8 mouse cellular contexts compared by ENCODE assay signal in genomic region chr17:5491801-5492745, GRCm38 (mm10). TPM values are rescaled to one million over a fixed set of nuclear protein-coding genes. Genes with fewer than 3 reads are reported as not detected.
DNase-seq lines count a peak whose midpoint lies in the region; ATAC-seq and TF ChIP-seq lines count a peak whose summit lies in the region.

Gene Zdhhc14, plus strand, starts transcription at chr17:5492557.

- H3K27ac ChIP-seq in MEL (ENCODE audit: control insufficient read depth, low read depth, low read length) = peak within 1 kb of the TSS; percentile 96
- peak within 1 kb of the TSS; percentile 99 for H3K27ac ChIP-seq in forebrain, embryonic 15.5 days (replicated peaks)
- H3K27ac ChIP-seq in liver, postnatal 0 days (ENCODE audit: low read depth) = peak within 1 kb of the TSS; percentile 90
- peak within 1 kb of the TSS; percentile 98 for H3K27ac ChIP-seq in neural tube, embryonic 13.5 days (replicated peaks)

- intact Hi-C loops in heart, postnatal 14 days (cut with DNase I) = loop anchor here (2.0 to 5.0 kb wide), 2 partner anchors 51 to 120 kb away; partner anchors contain the start of gene Tmem242

- WGBS in forebrain, embryonic 15.5 days = under 1% methylated on average over 69 of the region's 70 CpGs
- WGBS in liver, postnatal 0 days (ENCODE audit: insufficient replicate concordance) = under 1% methylated on average over 69 of the region's 70 CpGs
- under 1% methylated on average over 68 of the region's 70 CpGs for WGBS in neural tube, embryonic 13.5 days

- TF ChIP-seq RAD21 in MEL (IDR thresholded peaks at IDR 0.05; ENCODE audit: low read depth, low read length) = no peak

- H3K4me3 ChIP-seq in MEL (ENCODE audit: control insufficient read depth in 1 of 2, insufficient read depth in 1 of 2, low read depth in 2 of 2, low read length in 2 of 2) = peak within 1 kb of the TSS; percentile 84 to 92
- peak within 1 kb of the TSS; percentile 80 for H3K4me3 ChIP-seq in forebrain, embryonic 15.5 days
- peak within 1 kb of the TSS; percentile 72 for H3K4me3 ChIP-seq in liver, postnatal 0 days (ENCODE audit: low read depth, low read length)
- peak within 1 kb of the TSS; percentile 79 for H3K4me3 ChIP-seq in neural tube, embryonic 13.5 days

- TF ChIP-seq CTCF in MEL (IDR thresholded peaks at IDR 0.05 in 2 of 3, conservative IDR thresholded peaks at IDR 0.05 in 1 of 3; ENCODE audit: control insufficient read depth in 1 of 3, insufficient read depth in 1 of 3, low read depth in 2 of 3, low read length in 3 of 3, poor library complexity in 1 of 3, severe bottlenecking in 1 of 3) = no peak
- TF ChIP-seq CTCF in liver, postnatal 0 days (IDR thresholded peaks at IDR 0.05; ENCODE audit: low read depth) = no peak

- peak; percentile 92 for ATAC-seq in forebrain, embryonic 15.5 days (replicated peaks)
- peak; percentile 91 for ATAC-seq in liver, postnatal 0 days
- ATAC-seq in neural tube, embryonic 13.5 days (ENCODE audit: low read depth) = peak; percentile 89

- peaks cover 29% of the 10 kb centered on the region for H3K79me2 ChIP-seq in MEL (ENCODE audit: control insufficient read depth, insufficient read depth, low read length, poor library complexity)

- no peaks in the 10 kb centered on the region for H3K9me3 ChIP-seq in MEL (replicated peaks; ENCODE audit: insufficient read depth, low read length)
- no peaks in the 10 kb centered on the region for H3K9me3 ChIP-seq in forebrain, embryonic 15.5 days
- H3K9me3 ChIP-seq in liver, postnatal 0 days (ENCODE audit: low read length) = no peaks in the 10 kb centered on the region
- no peaks in the 10 kb centered on the region for H3K9me3 ChIP-seq in neural tube, embryonic 13.5 days

- TF ChIP-seq EP300 in MEL (IDR thresholded peaks at IDR 0.05; ENCODE audit: low read depth in 1 of 2, low read length in 2 of 2) = no peak
- no peak for TF ChIP-seq EP300 in liver, postnatal 0 days (IDR thresholded peaks at IDR 0.05; ENCODE audit: low read depth)

- peak within 1 kb of the TSS; percentile 96 for H3K4me2 ChIP-seq in forebrain, embryonic 15.5 days (replicated peaks)
- H3K4me2 ChIP-seq in liver, postnatal 0 days (ENCODE audit: low read depth, low read length) = peak within 1 kb of the TSS; percentile 98
- H3K4me2 ChIP-seq in neural tube, embryonic 13.5 days = peak within 1 kb of the TSS; percentile 91

- H3K4me1 ChIP-seq in MEL (ENCODE audit: control insufficient read depth in 1 of 2, insufficient read depth in 2 of 2, low read length in 2 of 2) = peaks cover 0 to 3% of the 10 kb centered on the region in 2 experiments; a peak in 3 of 4 replicates
- H3K4me1 ChIP-seq in forebrain, embryonic 15.5 days = peaks cover 29% of the 10 kb centered on the region
- H3K4me1 ChIP-seq in liver, postnatal 0 days (ENCODE audit: insufficient read depth) = peaks cover 12% of the 10 kb centered on the region
- peaks cover 36% of the 10 kb centered on the region for H3K4me1 ChIP-seq in neural tube, embryonic 13.5 days (replicated peaks)

- peak within 1 kb of the TSS; percentile 81 for H3K9ac ChIP-seq in MEL (ENCODE audit: control insufficient read depth, low read depth, low read length, poor library complexity, severe bottlenecking)
- H3K9ac ChIP-seq in forebrain, embryonic 15.5 days (replicated peaks) = peak within 1 kb of the TSS; percentile 86
- H3K9ac ChIP-seq in liver, postnatal 0 days (replicated peaks) = peak within 1 kb of the TSS; percentile 90
- H3K9ac ChIP-seq in neural tube, embryonic 13.5 days = peak within 1 kb of the TSS; percentile 92

- peaks cover 0 to 14% of the 10 kb centered on the region in 2 experiments; a peak in 2 of 4 replicates for H3K36me3 ChIP-seq in MEL (ENCODE audit: control insufficient read depth in 1 of 2, insufficient read depth in 2 of 2, low read length in 2 of 2)
- H3K36me3 ChIP-seq in forebrain, embryonic 15.5 days = no peaks in the 10 kb centered on the region
- 0 out of 2 replicates have a peak, but pooled peaks cover 3% of the 10 kb centered on the region for H3K36me3 ChIP-seq in liver, postnatal 0 days (replicated peaks; ENCODE audit: insufficient read depth, low read length)
- H3K36me3 ChIP-seq in neural tube, embryonic 13.5 days = no peaks in the 10 kb centered on the region

- TF ChIP-seq POLR2A in MEL (IDR thresholded peaks at IDR 0.05; ENCODE audit: control insufficient read depth in 1 of 2, insufficient read depth in 1 of 2, low read depth in 1 of 2, low read length in 2 of 2, poor library complexity in 1 of 2) = peak; percentile 72; a peak in 3 of 4 replicates

- H3K27me3 ChIP-seq in MEL (ENCODE audit: control insufficient read depth in 1 of 2, insufficient read depth in 2 of 2, low read length in 2 of 2) = no peaks in the 10 kb centered on the region
- H3K27me3 ChIP-seq in forebrain, embryonic 15.5 days = no peaks in the 10 kb centered on the region
- H3K27me3 ChIP-seq in liver, postnatal 0 days (ENCODE audit: insufficient read depth, low read length) = no peaks in the 10 kb centered on the region
- H3K27me3 ChIP-seq in neural tube, embryonic 13.5 days = peaks cover 8% of the 10 kb centered on the region

- peak; percentile 93 for DNase-seq in MEL (ENCODE audit: low read depth, low spot score)
- DNase-seq in cerebellum, adult 18-20 months = peak; percentile 95 to 96
- DNase-seq in heart, postnatal 14 days = peak; percentile 91 to 95
- DNase-seq in layer of hippocampus, adult 11-12 months (ENCODE audit: low spot score) = peak; percentile 95
- peak; percentile 95 for DNase-seq in liver, postnatal 0 days
- DNase-seq in telencephalon, adult 2 months (ENCODE audit: low read depth, low spot score) = peak; percentile 86

TF ChIP-seq in MEL, 35 proteins besides CTCF, POLR2A, EP300 and RAD21 (continues in another document):
- 0 out of 2 replicates have a peak, but pooled peaks have one; percentile 6 for TF ChIP-seq ELF1 (IDR thresholded peaks at IDR 0.05; ENCODE audit: low read depth, low read length)
- TF ChIP-seq USF2 (IDR thresholded peaks at IDR 0.05; ENCODE audit: borderline replicate concordance in 1 of 2, insufficient read depth in 1 of 2, low read depth in 1 of 2, low read length in 2 of 2) = no peak
- TF ChIP-seq SMC3 (IDR thresholded peaks at IDR 0.05; ENCODE audit: low read depth, low read length) = no peak
- no peak for TF ChIP-seq JUND (IDR thresholded peaks at IDR 0.05; ENCODE audit: low read depth, low read length)
- no peak for TF ChIP-seq ZNF384 (IDR thresholded peaks at IDR 0.05; ENCODE audit: low read depth, low read length)
- peak; percentile 38; the same call in 1 of the 2 replicates for TF ChIP-seq MYC (IDR thresholded peaks at IDR 0.05; ENCODE audit: low read depth, low read length)
- no peak; the same call in 1 of the 2 replicates for TF ChIP-seq ETS1 (IDR thresholded peaks at IDR 0.05; ENCODE audit: low read depth, low read length)
- TF ChIP-seq HCFC1 (IDR thresholded peaks at IDR 0.05; ENCODE audit: low read depth, low read length) = peak; percentile 54
- TF ChIP-seq MYB (IDR thresholded peaks at IDR 0.05; ENCODE audit: low read depth, low read length) = 0 out of 2 replicates have a peak, but pooled peaks have one; percentile 43
- TF ChIP-seq E2F4 (IDR thresholded peaks at IDR 0.05; ENCODE audit: borderline replicate concordance, low read depth, low read length) = no peak; the same call in 1 of the 2 replicates
- TF ChIP-seq MXI1 (IDR thresholded peaks at IDR 0.05; ENCODE audit: low read depth, low read length) = peak; percentile 76
- no peak for TF ChIP-seq BHLHE40 (IDR thresholded peaks at IDR 0.05; ENCODE audit: borderline replicate concordance, low read depth, low read length)
- peak; percentile 70; the same call in 1 of the 2 replicates for TF ChIP-seq ZMIZ1 (IDR thresholded peaks at IDR 0.05; ENCODE audit: low read depth, low read length)
- peak; percentile 52; the same call in 1 of the 2 replicates for TF ChIP-seq TBP (IDR thresholded peaks at IDR 0.05; ENCODE audit: low read depth, low read length)
- no peak; the same call in 1 of the 2 replicates for TF ChIP-seq KAT2A (conservative IDR thresholded peaks at IDR 0.05; ENCODE audit: low read depth, low read length)
- no peak for TF ChIP-seq ZKSCAN1 (IDR thresholded peaks at IDR 0.05; ENCODE audit: low read depth, low read length)
- TF ChIP-seq ZC3H11A (IDR thresholded peaks at IDR 0.05; ENCODE audit: low read depth, low read length) = no peak
- TF ChIP-seq MAFK (IDR thresholded peaks at IDR 0.05; ENCODE audit: borderline replicate concordance, low read depth, low read length) = no peak
- TF ChIP-seq RCOR1 (IDR thresholded peaks at IDR 0.05; ENCODE audit: low read depth, low read length) = no peak
- TF ChIP-seq TCF12 (IDR thresholded peaks at IDR 0.05; ENCODE audit: low read depth, low read length) = peak; percentile 56
- TF ChIP-seq NELFE (IDR thresholded peaks at IDR 0.05; ENCODE audit: low read depth, low read length) = peak; percentile 71
- TF ChIP-seq MEF2A (IDR thresholded peaks at IDR 0.05; ENCODE audit: extremely low read depth, insufficient replicate concordance, low read depth, low read length, poor library complexity, severe bottlenecking) = no peak
- TF ChIP-seq MAX (IDR thresholded peaks at IDR 0.05; ENCODE audit: low read length) = peak; percentile 50
- TF ChIP-seq CHD1 (IDR thresholded peaks at IDR 0.05; ENCODE audit: low read depth, low read length) = no peak
- no peak for TF ChIP-seq POLR2AphosphoS5 (IDR thresholded peaks at IDR 0.05; ENCODE audit: borderline replicate concordance, low read depth, low read length)
- TF ChIP-seq UBTF (IDR thresholded peaks at IDR 0.05; ENCODE audit: borderline replicate concordance, insufficient read depth, low read depth, low read length) = no peak; the same call in 1 of the 2 replicates
- TF ChIP-seq MAZ (IDR thresholded peaks at IDR 0.05; ENCODE audit: low read depth, low read length) = peak; percentile 17
- peak; percentile 42 for TF ChIP-seq SIN3A (IDR thresholded peaks at IDR 0.05; ENCODE audit: low read length)
- no peak for TF ChIP-seq TAL1 (IDR thresholded peaks at IDR 0.05; ENCODE audit: low read length)
- peak; percentile 55; the same call in 1 of the 2 replicates for TF ChIP-seq POLR2AphosphoS2 (IDR thresholded peaks at IDR 0.05; ENCODE audit: low read length)
- no peak for TF ChIP-seq GABPA (IDR thresholded peaks at IDR 0.05; ENCODE audit: low read depth, low read length)

RNA-seq across cellular contexts. Expression of gene Zdhhc14, which starts in this region (rescaled TPM):
- 3.0 and 3.4 TPM in 2 replicates for total RNA-seq in MEL (2012; rRNA removed)
- 1 to 10 TPM in 1 of 2 experiments, not detected in 1; 4.9 TPM for polyA plus RNA-seq in MEL (2012; ENCODE audit: insufficient read depth in 1 of 2, insufficient read length in 2 of 2, low read depth in 1 of 2, low replicate concordance in 2 of 2, missing spikeins in 1 of 2)
- 8.3 and 9.4 TPM in 2 replicates for polyA plus RNA-seq in forebrain, embryonic 15.5 days (2015; fragmentation: Nextera tagmentation; extraction: Ambion mirVana)
- total RNA-seq in heart, postnatal 14 days (2021) = 1 to 10 TPM; 4.1 to 4.4 TPM
- polyA plus RNA-seq in liver, postnatal 0 days (2015; fragmentation: Nextera tagmentation; extraction: Ambion mirVana) = 2.4 and 2.7 TPM in 2 replicates
- polyA plus RNA-seq in neural tube, embryonic 13.5 days (2015; fragmentation: Nextera tagmentation; extraction: Ambion mirVana) = 6.9 and 8.4 TPM in 2 replicates

Comparison
In these comparisons a context has a peak if more than half of its experiments do, and no peak if none do; other contexts are left out.
1. Peak in every context shown above with its lines: DNase-seq, ATAC-seq, H3K4me3 ChIP-seq and H3K27ac ChIP-seq.